Mouse (Mus musculus): ENCODE data around the gene Reep1.

- TF ChIP-seq CTCF (IDR thresholded peaks at IDR 0.05; ENCODE audit: low read depth) (no peak), EP300 (IDR thresholded peaks at IDR 0.05; ENCODE audit: low read depth) (no peak)
Observed at GRCm38 (mm10) chr6:71801714-71802094, 94.3 kb downstream of the Reep1 start.
